Mouse (Mus musculus): ENCODE data around the gene Hoxc9. TPM values are rescaled to one million over a fixed set of nuclear protein-coding genes. Genes with fewer than 3 reads are reported as not detected.

Gene Hoxc9
- polyA plus RNA-seq, 1 experiment = not detected

DNA sequence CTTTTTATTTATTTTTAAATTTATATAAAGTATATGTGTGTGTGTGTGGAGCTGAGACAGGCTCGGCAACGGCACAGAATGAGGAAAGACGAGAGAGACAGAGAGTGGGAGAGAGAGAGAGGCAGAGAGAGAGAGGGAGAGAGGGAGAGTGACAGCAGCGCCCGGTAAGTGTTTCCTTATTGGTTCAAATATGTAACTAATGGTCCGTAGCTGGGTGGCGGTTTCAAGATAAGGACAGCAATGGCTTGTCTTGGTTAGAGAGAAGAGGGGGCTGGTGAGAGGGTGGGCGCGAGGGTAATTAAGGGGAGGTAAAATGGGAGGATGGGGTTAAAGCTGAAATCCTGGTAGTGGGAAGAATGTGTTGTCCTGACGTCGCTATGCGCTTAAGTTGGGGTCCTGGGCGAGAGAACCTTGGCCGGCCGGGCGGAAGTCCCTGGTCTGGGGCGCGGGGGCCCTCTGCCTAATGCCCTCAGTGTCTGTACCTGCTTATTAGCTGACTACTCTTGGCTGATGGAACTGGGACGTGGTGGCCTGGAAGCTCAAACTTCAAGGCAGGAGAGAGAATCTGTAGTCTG is 22.5 kb downstream of the Hoxc9 start:
- DNase-seq (ENCODE audit: extremely low spot score in 1 of 2, low spot score in 1 of 2) = no peak

DNA sequence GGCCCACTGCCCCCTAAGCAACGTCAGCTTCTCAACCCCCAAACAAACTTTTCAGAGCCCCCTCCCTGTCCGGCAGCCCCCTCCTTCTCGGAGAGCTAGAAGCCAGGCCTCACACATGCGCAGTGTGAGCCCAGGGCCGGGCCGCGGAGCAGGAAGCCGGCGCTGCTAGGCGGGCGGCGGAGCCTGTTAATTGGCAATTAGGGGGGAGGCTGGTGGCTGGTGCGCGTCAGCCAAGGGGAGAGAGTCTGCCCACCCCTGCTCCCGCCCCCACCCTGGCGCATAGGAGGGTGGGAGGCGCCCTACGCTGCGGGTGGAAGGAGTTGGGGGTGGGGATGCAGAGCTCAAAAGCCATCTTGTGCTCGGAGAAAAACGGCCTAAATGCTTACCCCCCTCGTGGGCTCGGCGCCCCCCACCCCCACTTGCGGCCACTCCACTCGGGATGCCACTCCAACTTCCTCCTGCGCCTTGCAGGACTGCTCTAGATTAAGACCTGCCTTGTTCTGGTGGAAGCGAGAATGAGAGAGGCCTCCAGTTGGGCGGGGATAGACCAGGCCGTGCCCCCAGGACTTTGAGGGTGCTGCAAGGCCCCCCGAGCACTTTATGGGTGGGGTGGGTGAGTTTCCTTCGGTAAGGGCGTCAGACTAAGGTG is 23.1 kb downstream of the Hoxc9 start:
- DNase-seq (ENCODE audit: extremely low spot score in 1 of 2, low spot score in 1 of 2) = peak in 1 of 2 experiments; percentile 22

DNA sequence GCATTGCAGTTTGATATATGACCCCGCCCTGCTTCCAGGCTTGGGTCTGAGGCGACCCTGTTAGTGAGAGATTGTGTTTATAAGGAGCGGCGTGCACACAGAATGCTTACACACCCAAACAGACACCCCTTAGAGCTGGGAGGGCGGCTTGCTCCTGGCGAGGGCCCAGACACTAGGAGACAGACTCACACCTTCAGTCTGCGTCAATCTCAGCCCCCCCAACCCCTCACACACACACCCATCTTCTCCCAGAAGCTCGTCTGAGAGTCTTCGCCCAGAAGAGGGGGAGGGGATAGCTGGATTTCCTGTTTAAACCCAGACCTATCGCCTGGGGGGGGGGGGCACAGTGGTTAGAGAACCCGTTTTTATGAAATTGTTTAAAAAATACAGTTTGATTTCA is 23.7 kb downstream of the Hoxc9 start:
- DNase-seq (ENCODE audit: extremely low spot score in 1 of 2, low spot score in 1 of 2) = no peak

DNA sequence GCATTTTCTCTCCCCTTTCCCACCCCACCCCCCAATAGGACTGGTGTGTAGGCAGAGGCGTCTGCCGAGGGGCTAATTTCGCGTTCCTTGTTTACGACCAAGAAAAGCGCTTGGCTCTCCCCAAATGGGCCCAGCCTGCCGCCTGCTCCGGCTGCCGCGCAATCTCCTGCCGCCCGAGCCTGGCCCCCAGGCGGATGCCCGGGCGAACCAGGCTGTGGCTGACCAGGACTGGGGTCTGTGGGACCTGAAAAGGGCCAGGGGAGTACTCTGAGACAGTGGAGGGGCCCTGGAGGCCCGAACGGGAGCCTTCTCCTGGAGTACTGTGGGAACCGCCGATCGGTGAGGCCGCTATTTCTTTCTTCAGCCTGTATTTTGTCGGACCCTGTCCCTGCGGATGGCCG is 24.3 kb downstream of the Hoxc9 start:
- DNase-seq (ENCODE audit: extremely low spot score in 1 of 2, low spot score in 1 of 2) = no peak

DNA sequence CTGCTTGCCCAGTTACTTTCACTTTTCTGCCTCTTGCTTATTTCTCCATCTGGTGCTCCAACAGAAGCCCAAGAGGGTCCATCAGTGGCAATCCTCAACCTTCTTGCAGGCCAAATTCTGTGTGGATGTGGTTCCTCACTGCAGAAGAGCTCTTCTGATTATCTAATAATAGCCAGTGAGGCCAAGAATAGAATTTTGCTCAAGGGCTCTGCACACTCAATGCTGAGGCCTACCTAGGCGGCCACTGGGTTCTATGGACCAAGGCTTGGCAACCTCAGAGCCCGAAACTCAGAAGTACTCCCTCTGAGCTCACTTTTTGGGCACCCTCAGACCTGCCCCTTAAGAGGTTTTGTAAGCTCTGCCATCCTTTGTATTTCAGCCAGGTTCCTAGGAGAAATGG is 25.1 kb downstream of the Hoxc9 start:
- no peak for DNase-seq (ENCODE audit: extremely low spot score in 1 of 2, low spot score in 1 of 2)

DNA sequence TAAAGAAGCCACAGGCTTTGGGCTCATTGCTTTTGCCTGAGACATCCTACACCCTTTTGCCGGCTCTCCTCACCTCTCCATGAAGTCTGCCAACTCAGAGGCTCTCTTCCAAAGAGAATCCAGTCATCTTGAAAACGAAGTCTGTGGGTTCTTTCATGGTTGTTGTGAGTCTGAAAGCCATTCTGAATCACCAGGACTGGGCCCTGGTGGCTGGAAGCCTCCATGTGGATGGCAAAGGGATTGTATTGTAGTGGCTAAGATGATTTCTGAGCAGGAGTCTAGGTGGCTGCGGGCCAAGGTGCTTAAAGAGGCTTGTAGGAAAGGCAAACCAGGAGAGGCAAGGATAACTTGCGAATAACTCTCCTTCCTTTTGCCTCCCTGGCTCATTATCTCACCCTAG is 25.9 kb downstream of the Hoxc9 start:
- no peak for DNase-seq (ENCODE audit: extremely low spot score in 1 of 2, low spot score in 1 of 2)

DNA sequence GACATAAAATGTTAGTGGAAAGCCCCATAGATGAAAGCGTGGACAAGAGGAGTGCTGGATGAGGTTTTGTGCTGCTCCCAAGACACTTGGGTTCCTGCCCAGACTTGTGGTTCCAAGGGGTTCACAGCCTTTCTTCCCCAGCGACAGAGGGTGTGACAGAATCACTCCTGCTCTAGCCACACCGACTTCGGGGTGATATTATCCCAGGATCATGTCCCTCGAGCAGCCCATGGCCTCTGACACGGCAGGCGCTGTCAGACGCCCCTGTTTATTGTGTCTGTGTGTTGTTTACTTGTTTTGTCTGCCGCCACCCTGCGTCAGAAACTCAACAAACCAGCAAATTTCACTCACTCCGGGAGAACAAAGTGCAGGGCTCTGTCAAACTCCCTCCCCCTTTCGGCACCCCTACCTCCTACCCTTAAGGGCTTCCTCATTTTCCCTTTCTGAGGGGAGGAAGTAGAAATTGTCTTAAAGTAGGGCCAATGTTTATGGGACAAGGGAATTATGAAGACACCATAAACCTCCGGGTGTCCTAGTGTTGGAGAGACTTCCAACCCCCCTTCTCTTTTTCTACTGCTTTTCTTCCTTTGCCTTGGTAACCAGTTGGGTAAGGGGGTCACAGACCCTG is 26.7 kb downstream of the Hoxc9 start:
- no peak for DNase-seq (ENCODE audit: extremely low spot score in 1 of 2, low spot score in 1 of 2)

DNA sequence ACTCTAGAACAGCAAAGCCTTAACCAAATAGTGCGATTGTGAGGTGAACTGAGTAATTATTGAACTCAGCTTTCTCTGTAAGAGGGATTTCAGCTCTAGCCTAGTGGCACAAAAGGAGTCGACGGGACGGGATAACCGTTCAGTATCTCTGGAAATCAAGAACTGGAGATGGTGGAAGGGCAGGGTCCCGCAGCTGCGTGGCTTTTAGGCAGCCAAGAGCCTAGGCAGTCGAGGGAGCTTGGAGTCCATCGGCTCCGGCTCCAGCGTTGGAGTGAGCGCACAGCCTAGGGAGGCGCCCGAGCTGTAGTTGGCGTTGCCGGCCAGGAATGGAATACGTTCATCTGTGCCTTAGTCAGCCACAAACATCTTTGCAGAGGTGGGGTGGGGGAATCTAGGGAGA is 29.1 kb downstream of the Hoxc9 start:
- DNase-seq (ENCODE audit: extremely low spot score in 1 of 2, low spot score in 1 of 2) = no peak

DNA sequence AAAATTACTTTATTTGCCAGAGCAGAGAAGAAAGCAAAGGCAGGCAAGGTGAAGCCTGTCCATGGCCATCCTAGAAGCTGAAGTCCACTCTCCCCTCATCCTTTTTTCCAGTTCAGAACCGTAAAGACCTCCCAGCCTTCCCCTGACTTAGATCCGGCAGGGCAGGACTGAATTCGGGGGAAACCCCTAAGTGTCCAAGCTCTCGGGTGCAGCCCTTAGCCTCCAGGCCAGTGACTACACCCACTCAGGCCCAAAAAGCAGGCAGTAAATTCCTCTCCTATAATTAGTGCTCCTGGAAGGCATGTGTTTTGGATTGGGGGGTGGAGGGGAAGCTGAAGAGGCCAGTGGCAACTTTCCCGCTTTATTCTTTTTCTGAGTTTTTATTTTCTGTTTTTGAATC is 29.6 kb downstream of the Hoxc9 start:
- DNase-seq (ENCODE audit: extremely low spot score in 1 of 2, low spot score in 1 of 2) = no peak

DNA sequence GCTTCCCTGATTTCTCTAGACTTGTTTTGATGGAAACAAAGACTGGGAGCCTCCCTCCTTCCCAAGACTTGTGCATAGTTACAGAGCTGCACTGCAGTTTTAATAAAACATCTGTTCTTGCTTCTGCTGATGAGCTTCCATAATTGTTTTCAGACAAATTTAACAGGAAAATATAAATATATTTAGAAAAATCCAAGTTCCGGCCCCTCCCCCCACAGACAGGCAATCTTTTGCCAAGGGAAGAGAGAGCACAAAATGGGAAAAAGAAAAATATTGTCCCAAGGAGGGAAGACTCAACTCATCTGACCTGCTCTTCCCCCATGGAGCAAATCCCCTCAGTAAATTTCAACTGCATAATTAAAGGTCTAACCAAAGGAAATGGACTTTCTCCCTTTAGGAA is 30.1 kb downstream of the Hoxc9 start:
- DNase-seq (ENCODE audit: extremely low spot score in 1 of 2, low spot score in 1 of 2) = no peak

DNA sequence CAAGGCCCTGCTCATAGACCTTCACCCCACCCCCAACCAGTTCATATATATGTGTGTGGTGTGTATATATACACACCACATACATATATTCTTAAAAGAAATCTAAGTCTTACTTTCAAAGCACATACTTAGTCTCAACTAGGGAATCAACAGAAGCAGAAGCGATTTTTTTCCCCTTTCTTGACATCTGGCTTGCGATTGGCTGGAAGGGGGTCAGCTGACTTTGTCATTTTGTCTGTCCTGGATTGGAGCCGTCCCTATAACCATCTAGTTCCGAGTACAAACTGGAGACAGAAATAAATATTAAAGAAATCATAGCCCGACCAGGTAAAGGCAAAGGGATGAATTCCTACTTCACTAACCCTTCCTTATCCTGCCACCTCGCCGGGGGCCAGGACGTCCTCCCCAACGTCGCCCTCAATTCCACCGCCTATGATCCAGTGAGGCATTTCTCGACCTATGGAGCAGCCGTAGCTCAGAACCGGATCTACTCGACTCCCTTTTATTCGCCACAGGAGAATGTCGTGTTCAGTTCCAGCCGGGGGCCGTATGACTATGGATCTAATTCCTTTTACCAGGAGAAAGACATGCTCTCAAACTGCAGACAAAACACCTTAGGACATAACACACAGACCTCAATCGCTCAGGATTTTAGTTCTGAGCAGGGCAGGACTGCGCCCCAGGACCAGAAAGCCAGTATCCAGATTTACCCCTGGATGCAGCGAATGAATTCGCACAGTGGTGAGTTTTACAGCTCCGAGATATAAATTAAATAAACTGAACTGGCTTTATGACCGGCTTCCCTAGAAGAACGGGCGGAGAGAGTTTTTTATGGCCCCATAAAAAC is 33.2 kb downstream of the Hoxc9 start:
- no peak for DNase-seq (ENCODE audit: extremely low spot score in 1 of 2, low spot score in 1 of 2)

DNA sequence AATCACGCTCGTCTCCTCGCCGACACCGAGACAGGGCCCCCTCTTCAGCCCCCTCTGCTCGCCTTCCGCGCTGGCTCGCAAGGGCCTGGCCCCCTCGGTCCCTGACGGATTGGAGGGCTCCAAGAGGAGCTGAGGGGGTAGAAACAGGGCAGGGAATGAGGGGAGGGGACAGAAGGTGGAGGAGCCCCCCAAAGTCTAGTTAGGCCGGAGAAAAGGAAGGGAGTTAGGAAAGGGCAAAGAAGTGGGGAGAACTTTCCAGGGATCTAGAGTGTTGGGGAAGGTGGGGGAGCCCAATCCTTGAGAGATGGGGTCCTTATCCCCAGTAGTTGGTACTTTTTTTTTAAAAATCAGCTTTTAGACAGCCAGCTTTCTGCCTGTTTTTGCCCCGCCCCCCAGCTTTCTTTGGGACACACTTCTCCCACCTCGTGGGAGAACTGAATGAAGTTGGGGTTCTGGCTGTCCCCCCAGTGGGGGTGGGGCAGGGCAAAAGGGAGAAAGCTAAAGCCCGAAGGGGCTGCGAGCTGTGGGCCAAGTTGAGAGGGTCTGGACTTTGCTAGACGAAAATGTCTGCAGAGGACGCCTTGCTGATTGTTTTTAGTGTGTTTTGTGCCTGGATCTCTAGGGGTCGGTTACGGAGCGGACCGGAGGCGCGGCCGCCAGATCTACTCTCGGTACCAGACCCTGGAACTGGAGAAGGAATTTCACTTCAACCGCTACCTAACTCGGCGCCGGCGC is 34.0 kb downstream of the Hoxc9 start:
- DNase-seq (ENCODE audit: extremely low spot score in 1 of 2, low spot score in 1 of 2) = no peak

DNA sequence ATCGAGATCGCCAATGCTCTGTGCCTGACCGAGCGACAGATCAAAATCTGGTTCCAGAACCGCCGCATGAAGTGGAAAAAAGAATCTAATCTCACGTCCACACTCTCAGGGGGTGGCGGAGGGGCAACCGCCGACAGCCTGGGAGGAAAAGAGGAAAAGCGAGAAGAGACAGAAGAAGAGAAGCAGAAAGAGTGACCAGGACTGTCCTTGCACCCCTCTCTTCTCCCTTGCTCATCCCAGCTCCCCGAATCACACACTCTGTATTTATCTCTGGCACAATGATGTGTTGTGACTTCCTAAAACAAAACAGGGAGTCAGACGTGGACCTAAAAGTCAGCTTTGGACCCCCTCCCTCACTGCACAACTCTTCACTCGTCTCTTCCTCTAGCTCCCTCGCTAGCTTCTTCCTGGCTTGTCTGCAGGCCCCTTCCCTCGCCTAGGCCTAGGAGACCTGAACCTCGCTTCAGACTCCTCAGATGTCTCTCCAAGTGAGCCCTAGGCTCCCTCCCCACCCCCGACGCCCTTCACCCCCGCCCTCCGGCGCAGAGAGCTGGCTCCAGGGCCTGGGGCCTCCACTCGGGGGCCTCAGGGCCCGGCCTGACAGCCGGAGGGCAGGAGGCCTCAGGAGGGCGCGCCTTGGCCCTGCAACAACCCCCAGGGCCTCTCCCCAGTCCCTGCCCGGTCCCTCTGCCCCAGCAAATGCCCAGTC is 34.8 kb downstream of the Hoxc9 start:
- DNase-seq (ENCODE audit: extremely low spot score in 1 of 2, low spot score in 1 of 2) = no peak

DNA sequence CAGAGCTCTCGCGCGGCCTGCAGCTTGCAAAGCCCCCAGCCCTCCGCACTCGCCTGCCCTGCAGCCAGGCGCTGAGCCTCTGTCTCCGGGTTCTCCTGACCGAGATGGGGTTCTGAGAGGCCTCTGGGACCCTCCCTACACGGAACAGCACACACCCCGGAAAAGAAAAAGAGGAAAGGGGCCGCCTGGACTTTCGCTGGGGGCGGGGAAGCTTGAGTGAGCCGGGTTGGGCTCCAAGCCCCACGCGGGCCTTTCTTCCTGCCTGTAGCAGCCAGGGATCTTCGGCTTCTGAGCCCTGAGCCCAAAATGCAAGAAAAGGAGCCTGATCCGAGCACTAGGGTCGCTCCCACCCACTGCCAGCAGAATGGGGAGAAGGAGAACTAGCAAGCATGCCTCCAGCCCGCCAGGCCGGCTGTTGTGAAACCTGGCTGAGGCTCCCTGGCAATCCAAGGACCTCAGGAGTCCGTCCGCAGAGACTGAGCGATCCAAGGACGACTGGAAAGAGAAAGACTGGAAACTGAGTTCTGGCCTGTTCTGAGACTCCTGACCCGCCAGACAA is 35.8 kb downstream of the Hoxc9 start:
- DNase-seq (ENCODE audit: extremely low spot score in 1 of 2, low spot score in 1 of 2) = no peak

DNA sequence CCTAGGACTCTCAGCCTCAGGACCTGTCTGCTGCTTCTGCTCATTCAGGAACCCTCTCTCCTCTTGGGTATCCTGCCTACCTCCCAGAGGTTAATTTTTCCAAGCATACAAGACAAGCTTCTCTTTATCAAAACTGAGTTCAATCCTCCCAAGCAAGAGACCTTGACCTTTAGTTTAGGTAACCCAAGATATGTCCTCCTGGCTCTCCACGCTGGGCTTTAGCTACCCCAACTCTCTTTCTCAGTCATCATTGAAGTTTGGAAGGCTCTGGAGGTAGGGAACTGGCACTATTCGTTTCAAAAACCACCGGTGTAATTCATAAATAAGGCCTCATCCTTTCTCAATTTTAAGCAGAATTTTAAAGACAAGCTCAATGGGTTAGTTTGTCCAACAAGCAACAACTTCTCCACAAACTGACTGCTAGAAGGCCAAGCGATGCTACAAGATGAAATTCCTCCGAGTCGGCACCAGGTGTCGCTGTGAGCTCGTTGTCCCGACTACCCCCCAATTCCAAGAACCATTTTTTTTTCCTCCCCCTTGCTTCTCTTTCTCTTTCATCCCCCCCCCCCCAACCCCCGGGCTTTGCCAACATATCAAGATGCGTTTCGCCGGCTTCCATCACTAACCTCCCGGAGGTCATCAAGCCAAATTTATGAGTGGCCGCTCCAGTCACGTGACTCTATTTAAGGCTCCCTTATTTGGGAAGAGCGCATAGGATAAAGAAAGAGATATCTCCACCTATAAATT is 37.2 kb downstream of the Hoxc9 start:
- peak in 1 of 2 experiments; percentile 50 for DNase-seq (ENCODE audit: extremely low spot score in 1 of 2, low spot score in 1 of 2)

DNA sequence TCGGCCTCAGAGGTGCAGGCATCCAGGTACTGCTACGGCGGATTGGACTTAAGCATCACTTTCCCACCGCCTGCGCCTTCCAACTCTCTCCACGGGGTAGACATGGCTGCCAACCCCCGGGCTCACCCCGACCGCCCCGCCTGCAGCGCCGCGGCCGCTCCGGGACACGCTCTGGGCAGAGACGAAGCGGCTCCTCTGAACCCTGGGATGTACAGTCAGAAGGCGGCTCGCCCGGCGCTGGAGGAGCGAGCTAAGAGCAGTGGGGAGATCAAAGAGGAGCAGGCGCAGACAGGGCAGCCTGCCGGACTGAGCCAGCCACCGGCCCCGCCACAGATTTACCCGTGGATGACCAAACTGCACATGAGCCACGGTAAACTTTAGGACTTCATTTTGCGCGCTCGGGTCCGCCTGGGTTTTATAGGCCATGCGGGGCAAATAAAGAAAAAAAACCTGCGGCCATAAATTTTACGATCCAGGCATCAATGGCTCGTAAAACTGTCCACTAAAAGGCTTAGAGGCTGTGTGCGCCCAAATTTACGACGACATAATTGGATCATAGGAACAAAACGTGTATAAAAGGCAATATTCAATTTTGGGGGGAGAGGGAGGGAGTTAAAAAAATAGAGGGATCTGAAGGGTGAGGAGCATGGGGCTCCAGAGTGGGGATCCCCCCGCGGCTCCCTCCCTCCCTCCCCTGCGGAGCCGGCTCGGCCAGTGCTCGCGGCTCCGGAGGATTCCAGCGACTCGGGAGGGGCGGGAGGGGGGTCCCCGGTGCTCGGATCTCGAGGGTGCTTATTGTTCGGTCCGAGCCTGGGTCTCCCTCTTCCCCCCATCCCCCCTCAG is 38.1 kb downstream of the Hoxc9 start:
- no peak for DNase-seq (ENCODE audit: extremely low spot score in 1 of 2, low spot score in 1 of 2)

DNA sequence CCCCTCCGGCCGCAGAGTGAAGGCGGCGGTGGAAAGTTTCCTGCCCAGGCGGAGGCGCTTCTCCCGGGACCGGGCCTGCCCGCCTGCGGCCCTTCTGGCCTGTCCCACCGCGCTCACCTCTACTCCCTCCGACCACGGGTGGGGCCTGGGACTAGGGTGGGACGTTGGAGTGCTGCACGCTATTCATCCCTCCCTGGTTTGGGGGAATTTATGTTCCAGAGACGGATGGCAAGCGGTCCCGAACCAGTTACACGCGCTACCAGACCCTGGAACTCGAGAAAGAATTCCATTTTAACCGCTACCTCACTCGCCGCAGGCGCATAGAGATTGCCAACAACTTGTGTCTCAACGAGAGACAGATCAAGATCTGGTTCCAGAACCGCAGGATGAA is 38.8 kb downstream of the Hoxc9 start:
- DNase-seq (ENCODE audit: extremely low spot score in 1 of 2, low spot score in 1 of 2) = no peak

Data from frontal cortex, adult 2 months (tissue).